ENCODE assay signal across 19 mouse cellular contexts in the genomic region with DNA sequence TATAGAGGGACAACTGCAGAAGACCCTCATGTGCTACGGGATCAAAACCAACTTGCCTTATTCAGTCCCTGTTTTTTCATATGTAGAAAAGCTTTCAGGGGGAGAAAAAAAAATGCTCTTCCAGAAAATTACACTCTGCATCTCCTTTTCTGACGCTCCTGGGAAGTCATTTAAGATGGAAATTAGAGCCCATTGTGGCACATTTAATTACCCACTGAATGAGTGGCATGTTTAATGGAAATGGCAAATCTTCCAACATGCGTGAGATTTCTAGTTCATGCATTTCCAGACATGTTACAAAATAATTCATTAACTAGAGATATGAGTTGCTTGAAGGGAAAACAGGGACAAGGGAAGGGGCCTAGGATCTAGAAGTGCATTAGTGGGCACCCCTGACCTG.
"Had no signal": no experiment of that assay in that cellular context is flagged by ENCODE, and none has a peak within 500 bp of the region (broad histone marks: within the 10 kb centered on the region; RNA-seq: fewer than 3 reads in every experiment).

No protein-coding gene starts in this region.

- DNase-seq: lung, adult 18-20 months; lung, embryonic 14.5 days; lung, postnatal 10 days; lung, postnatal 4 days; midbrain, embryonic 14.5 days; retina, postnatal 1 day; right cerebral cortex, adult 18-20 months; right cerebral cortex, postnatal 25 days; right cerebral cortex, postnatal 4 days; thymus, adult 2 months; thymus, postnatal 25 days; thymus, postnatal 4 days had no signal

- H3K27ac ChIP-seq: midbrain, embryonic 10.5 days; neural tube, embryonic 13.5 days; neural tube, embryonic 15.5 days; stomach, embryonic 15.5 days; stomach, postnatal 0 days had no signal

- H3K27me3 ChIP-seq: neural tube, embryonic 13.5 days; neural tube, embryonic 15.5 days; stomach, embryonic 15.5 days had no signal

- H3K36me3 ChIP-seq: midbrain, embryonic 10.5 days; neural tube, embryonic 13.5 days; neural tube, embryonic 15.5 days; stomach, embryonic 15.5 days had no signal

- H3K4me2 ChIP-seq: lung, embryonic 14.5 days; neural tube, embryonic 13.5 days; neural tube, embryonic 15.5 days; stomach, embryonic 15.5 days had no signal

- ATAC-seq: midbrain, embryonic 16.5 days had no signal

- H3K9me3 ChIP-seq: midbrain, embryonic 10.5 days; neural tube, embryonic 13.5 days; neural tube, embryonic 15.5 days; stomach, embryonic 15.5 days had no signal

- H3K9ac ChIP-seq: lung, embryonic 14.5 days; neural tube, embryonic 13.5 days; neural tube, embryonic 15.5 days; stomach, embryonic 15.5 days had no signal

- H3K4me3 ChIP-seq: midbrain, embryonic 10.5 days; myocyte; neural tube, embryonic 13.5 days; neural tube, embryonic 15.5 days; stomach, embryonic 15.5 days had no signal

- H3K4me1 ChIP-seq: midbrain, embryonic 10.5 days; stomach, embryonic 15.5 days had no signal
